Mouse (Mus musculus) MEL (cell line): ENCODE measurements around the gene Caprin1.

ENCODE experiments used
- CTCF ChIP-seq, 3 experiments: IDR thresholded peaks in 2 of 3; conservative IDR thresholded peaks in 1 of 3; 2 replicates each; pipeline ENCODE4 v1.5.1; 2011 to 2012; ENCODE audit warnings: low read length in 3 of 3, low read depth in 2 of 3, mild to moderate bottlenecking in 2 of 3, improper control_type of control experiment in 1 of 3, inconsistent platforms in 1 of 3, mixed read lengths in 1 of 3, moderate library complexity in 1 of 3; ENCODE audit not compliant: control insufficient read depth in 1 of 3, insufficient read depth in 1 of 3, poor library complexity in 1 of 3, severe bottlenecking in 1 of 3
- JUND ChIP-seq: IDR thresholded peaks from 2 replicates; pipeline ENCODE4 v1.6.1; 2011; ENCODE audit warnings: low read depth, mild to moderate bottlenecking, improper control_type of control experiment, low read length
- MAX ChIP-seq: IDR thresholded peaks from 2 replicates; pipeline ENCODE4 v1.6.1; 2011; ENCODE audit warnings: low read length, improper control_type of control experiment
- MYC ChIP-seq: IDR thresholded peaks from 2 replicates; pipeline ENCODE4 v1.6.1; 2011; ENCODE audit warnings: low read depth, mild to moderate bottlenecking, low read length, improper control_type of control experiment, moderate library complexity
- POLR2A ChIP-seq, 2 experiments: IDR thresholded peaks; 2 replicates each; pipeline ENCODE4 v1.6.1; 2011 to 2012; ENCODE audit warnings: low read length in 2 of 2, mild to moderate bottlenecking in 2 of 2, control low read depth in 1 of 2, improper control_type of control experiment in 1 of 2, low read depth in 1 of 2, moderate library complexity in 1 of 2; ENCODE audit not compliant: control insufficient read depth in 1 of 2, insufficient read depth in 1 of 2, poor library complexity in 1 of 2

DNA sequence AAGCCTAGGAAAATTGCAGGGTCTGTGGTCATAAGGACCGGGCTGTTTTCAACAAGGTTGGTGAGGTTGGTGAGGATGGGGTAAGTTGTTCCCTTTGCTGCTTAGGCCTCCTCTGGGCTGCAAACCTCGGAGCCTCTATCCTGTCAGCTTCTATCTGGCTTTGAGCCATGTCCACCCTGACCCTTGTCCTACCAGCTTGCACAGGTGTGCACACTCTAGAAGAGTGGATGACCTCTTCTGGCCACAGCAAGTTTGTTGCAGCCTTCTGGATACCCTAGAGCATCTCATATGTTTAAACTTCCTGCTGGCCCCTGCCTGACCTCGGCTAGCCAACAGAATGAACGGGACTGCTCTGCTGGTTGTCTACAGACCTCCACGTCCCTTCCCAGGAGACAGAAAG lies 35.5 kb upstream of the Caprin1 start:
- TF ChIP-seq JUND, result no peak
- TF ChIP-seq CTCF (IDR thresholded peaks at IDR 0.05 in 2 of 3, conservative IDR thresholded peaks at IDR 0.05 in 1 of 3; ENCODE audit: control insufficient read depth in 1 of 3, insufficient read depth in 1 of 3, low read depth in 2 of 3, low read length in 3 of 3, poor library complexity in 1 of 3, severe bottlenecking in 1 of 3), result no peak
- TF ChIP-seq POLR2A (IDR thresholded peaks at IDR 0.05; ENCODE audit: control insufficient read depth in 1 of 2, insufficient read depth in 1 of 2, low read depth in 1 of 2, low read length in 2 of 2, poor library complexity in 1 of 2), result no peak
- no peak for TF ChIP-seq MAX
- TF ChIP-seq MYC, result no peak
